Mouse (Mus musculus) intestine, embryonic 14.5 days (tissue): ENCODE results near the gene Hspa2. TPM values are rescaled to one million over a fixed set of nuclear protein-coding genes. Genes with fewer than 3 reads are reported as not detected.

Source experiments
- ATAC-seq: fragments of 200-750 bp; cut with Nextera tagmentation; replicated peaks from 2 replicates; pipeline ENCODE4 v1.8.0; 2017; ENCODE audit warnings: low read depth, moderate number of reproducible peaks, moderate TSS enrichment, moderate library complexity; ENCODE audit not compliant: low FRiP score, low TSS enrichment
- DNase-seq: peaks from one replicate; pipeline ENCODE4 v3.0.0-alpha.2; 2018; ENCODE audit warnings: low spot score
- H3K27ac ChIP-seq: fragments of 300-500 bp; sonication (generic); 2 replicates; pipeline ENCODE4 v1.5.1; 2014; ENCODE audit warnings: low read depth, mild to moderate bottlenecking, control low read depth
- H3K27me3 ChIP-seq: fragments of 300-500 bp; sonication (generic); replicated peaks from 2 replicates; pipeline ENCODE4 v1.6.1; 2014; ENCODE audit warnings: low read length, control low read depth; ENCODE audit not compliant: control insufficient read depth, insufficient read depth
- H3K36me3 ChIP-seq: fragments of 300-500 bp; sonication (generic); 2 replicates; pipeline ENCODE4 v1.6.1; 2014; ENCODE audit warnings: low read length, control low read depth; ENCODE audit not compliant: control insufficient read depth, insufficient read depth
- H3K4me1 ChIP-seq: fragments of 300-500 bp; sonication (generic); replicated peaks from 2 replicates; pipeline ENCODE4 v1.6.1; 2014; ENCODE audit warnings: low read length, control low read depth, mixed read lengths; ENCODE audit not compliant: control insufficient read depth, insufficient read depth
- H3K4me2 ChIP-seq: fragments of 300-500 bp; sonication (generic); 2 replicates; pipeline ENCODE4 v1.6.1; 2014; ENCODE audit warnings: low read length
- H3K4me3 ChIP-seq: fragments of 300-500 bp; sonication (generic); 2 replicates; pipeline ENCODE4 v1.5.1; 2014; ENCODE audit warnings: low read depth, low read length, control low read depth, mixed read lengths
- H3K9ac ChIP-seq: fragments of 300-500 bp; sonication (generic); 2 replicates; pipeline ENCODE4 v1.6.1; 2014; ENCODE audit warnings: mild to moderate bottlenecking, low read length
- H3K9me3 ChIP-seq: fragments of 300-500 bp; sonication (generic); 2 replicates; pipeline ENCODE4 v1.6.1; 2016; ENCODE audit warnings: low read length, control low read depth; ENCODE audit not compliant: control insufficient read depth
- WGBS: fragments of 180-500 bp; shearing (Covaris S2); extraction: QIAGEN DNeasy Blood & Tissue Kit; methylation state at CpG from one replicate; pipeline ENCODE4 v1.1.7; 2014; 5-methylcytosine and 5-hydroxymethylcytosine counted together
- polyA plus RNA-seq: library from polyadenylated mRNA; unstranded; fragments of >200 nt; fragmentation: Nextera tagmentation; extraction: Ambion mirVana; gene quantifications from 2 replicates; pipeline ENCODE4 v1.2.1, GENCODE M21; 2014

Hspa2 gene
- polyA plus RNA-seq, 1 experiment from 2014 or later: 10.3 TPM

GRCm38 (mm10) chr12:76375506-76375905 is 28.5 kb upstream of the Hspa2 start:
- Histone ChIP-seq H3K4me2 (no peak overlapping the region), H3K27me3 (no peaks in the 10 kb centered on the region), H3K36me3 (no peaks in the 10 kb centered on the region), H3K9ac (no peak overlapping the region), H3K27ac (no peak overlapping the region), H3K9me3 (no peaks in the 10 kb centered on the region), H3K4me1 (peaks cover 20% of the 10 kb centered on the region), H3K4me3 (no peak overlapping the region)
- ATAC-seq (no peak), DNase-seq (no peak)
- 78% methylated on average over 3 of the region's 3 CpGs for WGBS

DNA sequence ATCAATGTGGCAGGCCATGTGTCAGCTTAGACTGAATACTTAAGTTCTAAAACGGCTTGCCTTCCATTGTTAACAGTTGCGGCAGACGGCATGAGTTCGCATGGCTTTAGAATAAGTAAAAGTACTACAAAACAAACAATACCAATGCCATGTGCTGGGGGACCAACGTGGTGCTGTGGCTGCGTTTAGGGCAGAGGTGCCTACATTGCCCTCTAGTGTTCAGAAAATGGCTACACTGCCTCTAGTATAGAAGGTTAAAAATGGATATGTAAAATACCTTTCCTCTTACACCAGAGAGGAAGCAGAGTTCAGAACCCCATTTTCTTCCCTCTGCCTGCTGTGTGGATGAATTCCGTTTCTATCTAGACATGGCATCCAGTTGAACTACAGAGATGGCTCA is 27.3 kb upstream of the Hspa2 start:
- Histone ChIP-seq H3K27ac (no peak overlapping the region), H3K9me3 (no peaks in the 10 kb centered on the region), H3K9ac (no peak overlapping the region), H3K27me3 (no peaks in the 10 kb centered on the region), H3K4me3 (no peak overlapping the region), H3K4me2 (no peak overlapping the region), H3K36me3 (no peaks in the 10 kb centered on the region), H3K4me1 (peaks cover 18% of the 10 kb centered on the region)
- no peak for ATAC-seq
- WGBS: 58% methylated on average over 7 of the region's 7 CpGs
- DNase-seq: no peak

GRCm38 (mm10) chr12:76377059-76377458 is 26.9 kb upstream of the Hspa2 start:
- Histone ChIP-seq H3K4me2 (no peak overlapping the region), H3K36me3 (no peaks in the 10 kb centered on the region), H3K4me3 (no peak overlapping the region), H3K9ac (no peak overlapping the region), H3K4me1 (peaks cover 14% of the 10 kb centered on the region), H3K9me3 (no peaks in the 10 kb centered on the region), H3K27me3 (no peaks in the 10 kb centered on the region), H3K27ac (no peak overlapping the region)
- ATAC-seq (no peak), DNase-seq (no peak)
- 95% methylated on average over 6 of the region's 6 CpGs for WGBS

- DNase-seq (no peak), ATAC-seq (no peak)
- Histone ChIP-seq H3K4me3 (no peak overlapping the region), H3K27ac (no peak overlapping the region), H3K4me2 (no peak overlapping the region), H3K9ac (no peak overlapping the region), H3K9me3 (no peaks in the 10 kb centered on the region), H3K4me1 (peaks cover 9% of the 10 kb centered on the region; the same call in 1 of the 2 replicates), H3K36me3 (no peaks in the 10 kb centered on the region), H3K27me3 (no peaks in the 10 kb centered on the region)
- 91% methylated on average over 3 of the region's 3 CpGs for WGBS
These were observed 26.2 kb upstream of the Hspa2 start for GRCm38 (mm10) chr12:76377726-76378125.

GRCm38 (mm10) chr12:76378556-76378955 is 25.4 kb upstream of the Hspa2 start:
- H3K9me3 ChIP-seq: no peaks in the 10 kb centered on the region
- peaks cover 3% of the 10 kb centered on the region; the same call in 1 of the 2 replicates for H3K4me1 ChIP-seq
- H3K4me2 ChIP-seq: no peak overlapping the region
- WGBS: 76% methylated on average over 5 of the region's 5 CpGs
- H3K9ac ChIP-seq: no peak overlapping the region
- no peak overlapping the region for H3K27ac ChIP-seq
- no peak for ATAC-seq
- DNase-seq: no peak
- H3K27me3 ChIP-seq: no peaks in the 10 kb centered on the region
- 0 out of 2 replicates have a peak, but pooled peaks cover under 1% of the 10 kb centered on the region for H3K36me3 ChIP-seq
- no peak overlapping the region for H3K4me3 ChIP-seq

- Histone ChIP-seq H3K9me3 (no peaks in the 10 kb centered on the region), H3K4me3 (no peak overlapping the region), H3K4me2 (no peak overlapping the region), H3K27ac (no peak overlapping the region), H3K36me3 (peaks cover 5% of the 10 kb centered on the region; the same call in 1 of the 2 replicates), H3K27me3 (no peaks in the 10 kb centered on the region), H3K4me1 (no peaks in the 10 kb centered on the region; the same call in 1 of the 2 replicates), H3K9ac (no peak overlapping the region)
- no peak for ATAC-seq
- WGBS: 71% methylated on average over 7 of the region's 7 CpGs
- no peak for DNase-seq
These were observed 23.8 kb upstream of the Hspa2 start for GRCm38 (mm10) chr12:76380151-76380550.

GRCm38 (mm10) chr12:76385342-76385741 is 18.6 kb upstream of the Hspa2 start:
- Histone ChIP-seq H3K9ac (no peak overlapping the region), H3K27ac (no peak overlapping the region), H3K36me3 (peaks cover 40% of the 10 kb centered on the region), H3K4me3 (no peak overlapping the region), H3K4me2 (no peak overlapping the region), H3K27me3 (no peaks in the 10 kb centered on the region), H3K4me1 (no peaks in the 10 kb centered on the region), H3K9me3 (no peaks in the 10 kb centered on the region)
- 91% methylated on average over 8 of the region's 8 CpGs for WGBS
- DNase-seq (no peak), ATAC-seq (no peak)

DNA sequence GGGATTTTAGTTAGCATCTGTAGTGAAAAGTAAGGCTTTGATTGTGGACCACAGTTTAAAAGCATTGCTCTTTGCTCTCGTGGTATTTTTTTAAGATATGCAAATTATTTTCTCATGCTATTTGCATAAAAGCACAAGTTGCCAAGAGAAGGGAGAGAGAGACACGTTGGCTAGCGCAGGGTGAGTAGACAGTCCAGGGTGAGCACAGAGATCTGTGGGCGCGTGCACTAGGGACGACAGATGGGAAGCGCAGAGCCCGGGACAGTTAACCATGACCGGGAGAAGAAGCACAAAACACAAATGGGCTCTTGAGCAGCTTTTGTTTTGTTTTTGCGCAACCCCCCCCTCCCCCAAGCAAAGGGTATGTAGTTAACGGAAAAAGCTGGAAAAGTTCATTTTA is 15.2 kb upstream of the Hspa2 start:
- H3K36me3 ChIP-seq: peaks cover 39% of the 10 kb centered on the region
- 88% methylated on average over 11 of the region's 11 CpGs for WGBS
- ATAC-seq: no peak
- no peak overlapping the region for H3K4me3 ChIP-seq
- no peak overlapping the region for H3K4me2 ChIP-seq
- H3K9me3 ChIP-seq: no peaks in the 10 kb centered on the region
- no peak for DNase-seq
- no peaks in the 10 kb centered on the region for H3K27me3 ChIP-seq
- H3K27ac ChIP-seq: no peak overlapping the region
- H3K4me1 ChIP-seq: no peaks in the 10 kb centered on the region
- no peak overlapping the region for H3K9ac ChIP-seq

DNA sequence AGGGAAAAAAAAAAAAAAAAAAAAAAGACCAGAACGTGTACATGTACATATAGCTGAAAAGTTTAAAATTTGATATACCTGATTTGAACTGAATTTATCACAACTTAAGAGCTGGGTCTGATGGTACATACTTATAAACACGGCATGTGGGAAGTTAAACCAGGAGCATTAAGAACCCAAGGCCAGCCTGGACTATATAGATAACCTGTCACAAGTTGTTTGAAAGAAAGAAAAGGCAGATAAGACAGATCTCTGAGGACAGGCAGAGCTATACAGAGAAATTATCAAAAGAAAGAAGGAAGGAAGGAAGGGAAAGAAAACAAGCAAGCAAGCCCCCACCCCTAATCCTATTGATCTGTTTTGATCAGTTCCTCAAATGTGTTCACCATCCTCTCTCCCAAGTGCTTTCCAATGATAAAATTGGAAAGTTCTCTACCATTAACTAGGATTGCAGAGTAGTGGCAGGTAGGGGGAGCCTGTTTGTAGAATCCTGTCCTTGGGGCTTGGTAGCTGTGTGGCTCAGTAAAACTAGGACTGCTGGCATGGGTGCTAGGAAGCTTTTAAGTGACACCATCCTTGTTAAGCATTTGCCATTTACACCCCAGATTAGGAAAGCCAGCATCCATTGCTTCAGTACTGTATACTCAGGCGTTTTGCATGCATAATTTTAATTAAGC is 12.2 kb upstream of the Hspa2 start:
- no peak overlapping the region for H3K9ac ChIP-seq
- no peak overlapping the region for H3K4me2 ChIP-seq
- no peaks in the 10 kb centered on the region for H3K27me3 ChIP-seq
- H3K9me3 ChIP-seq: no peaks in the 10 kb centered on the region
- no peak for DNase-seq
- ATAC-seq: no peak
- no peak overlapping the region for H3K27ac ChIP-seq
- WGBS: 74% methylated on average over 3 of the region's 3 CpGs
- H3K4me3 ChIP-seq: no peak overlapping the region
- H3K36me3 ChIP-seq: peaks cover 21% of the 10 kb centered on the region
- no peaks in the 10 kb centered on the region for H3K4me1 ChIP-seq
